Mouse (Mus musculus) liver, postnatal 0 days (tissue): ENCODE results near the gene Fgb. TPM values are rescaled to one million over a fixed set of nuclear protein-coding genes. Genes with fewer than 3 reads are reported as not detected.

Experiments
- ATAC-seq: fragments of 200-750 bp; cut with Nextera tagmentation; 2 replicates; pipeline ENCODE4 v1.8.0; 2017; ENCODE audit warnings: mild to moderate bottlenecking, moderate library complexity
- DNase-seq: peaks from one replicate; pipeline ENCODE4 v3.0.0-alpha.2; 2016
- H3K27ac ChIP-seq: fragments of 300-500 bp; sonication (generic); 2 replicates; pipeline ENCODE4 v1.5.1; 2014; ENCODE audit warnings: antibody characterized with exemption, moderate library complexity, mild to moderate bottlenecking, low read depth
- H3K27me3 ChIP-seq: fragments of 300-500 bp; sonication (generic); 2 replicates; pipeline ENCODE4 v1.6.1; 2014; ENCODE audit warnings: low read length, control low read depth, mixed read lengths; ENCODE audit not compliant: insufficient read depth
- H3K36me3 ChIP-seq: fragments of 300-500 bp; sonication (generic); replicated peaks from 2 replicates; pipeline ENCODE4 v1.6.1; 2014; ENCODE audit warnings: mild to moderate bottlenecking, control low read depth, low read length, moderate library complexity, mixed read lengths; ENCODE audit not compliant: insufficient read depth
- H3K4me1 ChIP-seq: fragments of 300-500 bp; sonication (generic); 2 replicates; pipeline ENCODE4 v1.6.1; 2014; ENCODE audit warnings: antibody characterized with exemption, mild to moderate bottlenecking, control low read depth; ENCODE audit not compliant: insufficient read depth
- H3K4me2 ChIP-seq: fragments of 300-500 bp; sonication (generic); 2 replicates; pipeline ENCODE4 v1.6.1; 2014; ENCODE audit warnings: low read depth, mild to moderate bottlenecking, low read length, moderate library complexity, mixed read lengths
- H3K4me3 ChIP-seq: fragments of 300-500 bp; sonication (generic); 2 replicates; pipeline ENCODE4 v1.5.1; 2014; ENCODE audit warnings: low read depth, low read length
- H3K9ac ChIP-seq: fragments of 300-500 bp; sonication (generic); replicated peaks from 2 replicates; pipeline ENCODE4 v1.6.1; 2014; ENCODE audit warnings: mild to moderate bottlenecking, moderate library complexity
- H3K9me3 ChIP-seq: fragments of 300-500 bp; sonication (generic); 2 replicates; pipeline ENCODE4 v1.6.1; 2016; ENCODE audit warnings: mild to moderate bottlenecking, control low read depth, low read length, mixed read lengths
- CTCF ChIP-seq: sonication (generic); IDR thresholded peaks from 2 replicates; pipeline ENCODE4 v1.5.1; 2016; ENCODE audit warnings: antibody characterized with exemption, low read depth
- EP300 ChIP-seq: IDR thresholded peaks from 2 replicates; pipeline ENCODE4 v1.6.1; 2016; ENCODE audit warnings: antibody characterized with exemption, low read depth, mild to moderate bottlenecking
- WGBS: fragments of 180-500 bp; shearing (Covaris S2); extraction: QIAGEN DNeasy Blood & Tissue Kit; methylation state at CpG from one replicate; pipeline ENCODE4 v1.1.7; 2014; ENCODE audit not compliant: insufficient replicate concordance; 5-methylcytosine and 5-hydroxymethylcytosine counted together
- polyA plus RNA-seq: library from polyadenylated mRNA; unstranded; fragments of >200 nt; fragmentation: Nextera tagmentation; extraction: Ambion mirVana; gene quantifications from 2 replicates; pipeline ENCODE4 v1.2.1, GENCODE M21; 2015

Fgb gene
- 2,723 and 3,190 TPM in 2 replicates for polyA plus RNA-seq

GRCm38 (mm10) chr3:83049680-83050079 lies at the start of gene Fgb:
Fgb (minus strand) TSS chr3:83049863.
- peak within 1 kb of the TSS; percentile 86 for H3K27ac ChIP-seq

GRCm38 (mm10) chr3:83099139-83099538 lies 49.5 kb upstream of the Fgb start:
- no peak for DNase-seq
- Histone ChIP-seq H3K27me3 (no peaks in the 10 kb centered on the region), H3K36me3 (no peaks in the 10 kb centered on the region), H3K9me3 (no peaks in the 10 kb centered on the region), H3K4me2 (no peak overlapping the region), H3K9ac (no peak overlapping the region), H3K27ac (no peak overlapping the region), H3K4me3 (no peak overlapping the region), H3K4me1 (no peaks in the 10 kb centered on the region)
- no peak for ATAC-seq
- no peak for TF ChIP-seq EP300
- TF ChIP-seq CTCF, result no peak
- WGBS, result 66% methylated on average over 1 of the region's 1 CpGs

More at GRCm38 (mm10) chr3:83049680-83050079, at the start of gene Fgb:
- Histone ChIP-seq H3K9ac (peak within 1 kb of the TSS; percentile 70), H3K4me3 (peak within 1 kb of the TSS; percentile 53), H3K36me3 (0 out of 2 replicates have a peak, but pooled peaks cover 2% of the 10 kb centered on the region), H3K4me2 (peak within 1 kb of the TSS; percentile 47), H3K9me3 (no peaks in the 10 kb centered on the region), H3K4me1 (no peaks in the 10 kb centered on the region), H3K27me3 (no peaks in the 10 kb centered on the region)
- DNase-seq, result peak; percentile 71
- WGBS, result 52% methylated on average over 8 of the region's 8 CpGs
- TF ChIP-seq CTCF (no peak), EP300 (peak; percentile 78)
- peak; percentile 71 for ATAC-seq

- H3K4me2 ChIP-seq, result peak overlapping the region; percentile 47
- no peaks in the 10 kb centered on the region for H3K9me3 ChIP-seq
- no peaks in the 10 kb centered on the region for H3K4me1 ChIP-seq
- H3K9ac ChIP-seq, result no peak overlapping the region
- 24% methylated on average over 14 of the region's 14 CpGs for WGBS
- peak overlapping the region; percentile 24; the same call in 1 of the 2 replicates for H3K4me3 ChIP-seq
- TF ChIP-seq CTCF (no peak), EP300 (no peak)
- DNase-seq (no peak), ATAC-seq (no peak)
- no peak overlapping the region for H3K27ac ChIP-seq
- H3K36me3 ChIP-seq, result no peaks in the 10 kb centered on the region
- H3K27me3 ChIP-seq, result no peaks in the 10 kb centered on the region
Observed at GRCm38 (mm10) chr3:83098546-83099034, 48.9 kb upstream of the Fgb start.

GRCm38 (mm10) chr3:83097586-83097985 lies 47.9 kb upstream of the Fgb start:
- no peak for ATAC-seq

GRCm38 (mm10) chr3:83080567-83081055 lies 30.9 kb upstream of the Fgb start:
- Histone ChIP-seq H3K9me3 (no peaks in the 10 kb centered on the region), H3K4me2 (peak overlapping the region; percentile 75), H3K4me1 (no peaks in the 10 kb centered on the region), H3K36me3 (no peaks in the 10 kb centered on the region), H3K9ac (no peak overlapping the region; the same call in 1 of the 2 replicates), H3K27me3 (no peaks in the 10 kb centered on the region), H3K4me3 (peak overlapping the region; percentile 43), H3K27ac (peak overlapping the region; percentile 22; the same call in 1 of the 2 replicates)
- 2% methylated on average over 11 of the region's 11 CpGs for WGBS
- TF ChIP-seq EP300 (no peak), CTCF (peak; percentile 97)
- ATAC-seq (peak; percentile 86), DNase-seq (peak; percentile 77)

More at GRCm38 (mm10) chr3:83097586-83097985, 47.9 kb upstream of the Fgb start:
- no peak for DNase-seq
- no peak overlapping the region for H3K4me2 ChIP-seq
- no peak overlapping the region for H3K9ac ChIP-seq
- H3K4me1 ChIP-seq, result no peaks in the 10 kb centered on the region
- TF ChIP-seq EP300 (no peak), CTCF (no peak)
- H3K4me3 ChIP-seq, result no peak overlapping the region
- WGBS, result 81% methylated on average over 6 of the region's 6 CpGs
- no peak overlapping the region for H3K27ac ChIP-seq
- H3K36me3 ChIP-seq, result no peaks in the 10 kb centered on the region
- no peaks in the 10 kb centered on the region for H3K9me3 ChIP-seq
- H3K27me3 ChIP-seq, result no peaks in the 10 kb centered on the region

GRCm38 (mm10) chr3:83076563-83076962 lies 26.9 kb upstream of the Fgb start:
- Histone ChIP-seq H3K4me3 (no peak overlapping the region), H3K4me2 (no peak overlapping the region), H3K27ac (no peak overlapping the region), H3K4me1 (peaks cover 4% of the 10 kb centered on the region), H3K9me3 (no peaks in the 10 kb centered on the region), H3K27me3 (no peaks in the 10 kb centered on the region), H3K36me3 (peaks cover 5% of the 10 kb centered on the region; the same call in 1 of the 2 replicates), H3K9ac (no peak overlapping the region)
- no peak for TF ChIP-seq EP300
- no peak for TF ChIP-seq CTCF
- 37% methylated on average over 3 of the region's 3 CpGs for WGBS
- DNase-seq (no peak), ATAC-seq (no peak)
